Comparison of ENCODE assay signal across 24 mouse cellular contexts in the genomic region with DNA sequence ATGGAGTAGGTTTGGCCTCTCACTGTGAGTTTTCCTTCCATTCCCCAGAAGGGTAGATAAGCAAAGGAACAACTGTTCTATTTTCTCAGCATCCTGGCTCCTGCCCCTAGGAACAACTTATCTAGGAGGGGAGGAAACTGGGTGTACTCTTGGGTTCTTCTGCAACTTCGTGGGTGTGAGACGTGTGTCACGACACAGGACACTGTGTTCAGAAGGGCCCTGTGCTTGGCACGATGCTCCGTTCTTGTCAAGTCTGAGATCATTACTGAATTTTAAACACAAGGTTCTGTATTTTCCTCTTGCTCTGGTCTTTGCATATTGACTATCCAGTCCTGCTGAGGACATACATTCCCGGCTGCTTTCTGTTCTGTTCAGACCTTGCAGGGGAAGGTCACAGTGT.
DNase-seq lines count a peak whose midpoint lies in the region; ATAC-seq and TF ChIP-seq lines count a peak whose summit lies in the region.
"Had no signal": no experiment of that assay in that cellular context is flagged by ENCODE, and none has a peak within 500 bp of the region (broad histone marks: within the 10 kb centered on the region; RNA-seq: fewer than 3 reads in every experiment).

No protein-coding gene starts in this region.

- no peak overlapping the region for H3K9ac ChIP-seq in heart, adult 2 months (ENCODE audit: low read depth, low read length)
- H3K9ac ChIP-seq in heart, embryonic 12.5 days: no peak overlapping the region
- H3K9ac ChIP-seq: embryonic facial prominence, embryonic 12.5 days; forebrain, postnatal 0 days; intestine, embryonic 15.5 days; limb, embryonic 15.5 days; liver, embryonic 15.5 days; midbrain, embryonic 13.5 days had no signal

- H3K4me2 ChIP-seq in heart, embryonic 12.5 days: no peak overlapping the region
- H3K4me2 ChIP-seq: embryonic facial prominence, embryonic 12.5 days; intestine, embryonic 15.5 days; limb, embryonic 15.5 days; liver, embryonic 15.5 days; midbrain, embryonic 13.5 days had no signal

- intact Hi-C loops in heart, adult 2 months (cut with DNase I): no loop called here
- intact Hi-C loops in heart, postnatal 10 days (cut with DNase I): no loop called here

- DNase-seq in heart, adult 2 months: peak; percentile 27 to 53
- peak; percentile 34 for DNase-seq in lung, postnatal 36 days
- DNase-seq in lung, postnatal 4 days: no peak
- DNase-seq in heart, postnatal 10 days: peak; percentile 17 to 36
- DNase-seq in kidney, postnatal 4 days: no peak
- DNase-seq in thymus, adult 2 months: no peak
- DNase-seq: adrenal gland, adult 2 months; cerebellum, adult 2 months; cerebellum, postnatal 25 days; forebrain, postnatal 0 days; kidney, postnatal 25 days; left cerebral cortex, postnatal 4 days; lung, postnatal 14 days; right cerebral cortex, postnatal 25 days; thymus, adult 18-20 months had no signal

- TF ChIP-seq POLR2A in heart, adult 2 months (IDR thresholded peaks at IDR 0.05; ENCODE audit: insufficient read depth, low read depth, low read length): no peak
- TF ChIP-seq POLR2A in testis, adult 2 months (IDR thresholded peaks at IDR 0.05; ENCODE audit: control insufficient read depth, low read depth, low read length): no peak
- no peak for TF ChIP-seq POLR2A in thymus, adult 2 months (IDR thresholded peaks at IDR 0.05; ENCODE audit: control insufficient read depth, extremely low read depth, insufficient read depth, low read length, poor library complexity)

- H3K36me3 ChIP-seq in heart, adult 2 months (ENCODE audit: control insufficient read depth, insufficient read depth, low read length): no peaks in the 10 kb centered on the region
- H3K36me3 ChIP-seq in heart, embryonic 12.5 days: no peaks in the 10 kb centered on the region
- H3K36me3 ChIP-seq in testis, adult 2 months (ENCODE audit: control insufficient read depth, insufficient read depth, low read length): no peaks in the 10 kb centered on the region
- H3K36me3 ChIP-seq in thymus, adult 2 months (ENCODE audit: control insufficient read depth, insufficient read depth, low read length): no peaks in the 10 kb centered on the region
- H3K36me3 ChIP-seq: embryonic facial prominence, embryonic 12.5 days; intestine, embryonic 15.5 days; limb, embryonic 15.5 days; liver, embryonic 15.5 days; midbrain, embryonic 13.5 days had no signal

- no peaks in the 10 kb centered on the region for H3K79me2 ChIP-seq in heart, adult 2 months (replicated peaks; ENCODE audit: control insufficient read depth, insufficient read depth, low read length)

- no peaks in the 10 kb centered on the region for H3K27me3 ChIP-seq in heart, adult 2 months (ENCODE audit: control insufficient read depth, insufficient read depth, low read length)
- no peaks in the 10 kb centered on the region for H3K27me3 ChIP-seq in heart, embryonic 12.5 days (replicated peaks)
- no peaks in the 10 kb centered on the region for H3K27me3 ChIP-seq in testis, adult 2 months (ENCODE audit: control insufficient read depth, insufficient read depth, low read length)
- H3K27me3 ChIP-seq in thymus, adult 2 months (ENCODE audit: control insufficient read depth, insufficient read depth, low read length): no peaks in the 10 kb centered on the region
- H3K27me3 ChIP-seq: embryonic facial prominence, embryonic 12.5 days; intestine, embryonic 15.5 days; limb, embryonic 15.5 days; liver, embryonic 15.5 days; megakaryocyte, embryonic 14.5 days had no signal

- 39% methylated on average over 6 of the region's 6 CpGs for WGBS in heart, adult 2 months
- 71% methylated on average over 6 of the region's 6 CpGs for WGBS in heart, embryonic 12.5 days
- 93% methylated on average over 6 of the region's 6 CpGs for WGBS in thymus, adult 2 months

- no peaks in the 10 kb centered on the region; the same call in 1 of the 2 replicates for H3K4me1 ChIP-seq in heart, adult 2 months (ENCODE audit: control insufficient read depth, insufficient read depth, low read length)
- peaks cover 14% of the 10 kb centered on the region; the same call in 1 of the 2 replicates for H3K4me1 ChIP-seq in heart, embryonic 12.5 days (replicated peaks)
- H3K4me1 ChIP-seq in testis, adult 2 months (ENCODE audit: control insufficient read depth, insufficient read depth, low read length): no peaks in the 10 kb centered on the region; the same call in none of the 2 replicates
- peaks cover 7% of the 10 kb centered on the region; the same call in 1 of the 2 replicates for H3K4me1 ChIP-seq in thymus, adult 2 months (replicated peaks; ENCODE audit: control insufficient read depth, insufficient read depth, low read length)
- H3K4me1 ChIP-seq: intestine, embryonic 15.5 days had no signal

- H3K27ac ChIP-seq in heart, adult 2 months: no peak overlapping the region; the same call in 1 of the 2 replicates
- H3K27ac ChIP-seq in heart, embryonic 12.5 days (ENCODE audit: poor library complexity, severe bottlenecking): no peak overlapping the region
- peak overlapping the region; percentile 40 for H3K27ac ChIP-seq in testis, adult 2 months (ENCODE audit: control insufficient read depth, insufficient read depth, low read depth, low read length)
- no peak overlapping the region for H3K27ac ChIP-seq in thymus, adult 2 months (ENCODE audit: control insufficient read depth, insufficient read depth, low read length)
- H3K27ac ChIP-seq: embryonic facial prominence, embryonic 12.5 days; intestine, embryonic 15.5 days; limb, embryonic 15.5 days; liver, embryonic 15.5 days; midbrain, embryonic 13.5 days had no signal

- no peak for TF ChIP-seq CTCF in heart, adult 2 months (IDR thresholded peaks at IDR 0.05)
- TF ChIP-seq CTCF in testis, adult 2 months (IDR thresholded peaks at IDR 0.05; ENCODE audit: control insufficient read depth, insufficient read depth, insufficient replicate concordance, low read depth, low read length): no peak
- no peak for TF ChIP-seq CTCF in thymus, adult 2 months (IDR thresholded peaks at IDR 0.05; ENCODE audit: borderline replicate concordance, control insufficient read depth, extremely low read depth, insufficient read depth, low read length, poor library complexity)

- H3K4me3 ChIP-seq in heart, adult 2 months: no peak overlapping the region
- H3K4me3 ChIP-seq in heart, embryonic 12.5 days: no peak overlapping the region
- H3K4me3 ChIP-seq in testis, adult 2 months (ENCODE audit: control insufficient read depth, low read depth, low read length): no peak overlapping the region
- H3K4me3 ChIP-seq in thymus, adult 2 months (ENCODE audit: control insufficient read depth, insufficient read depth, low read length): no peak overlapping the region
- H3K4me3 ChIP-seq: embryonic facial prominence, embryonic 12.5 days; intestine, embryonic 15.5 days; limb, embryonic 15.5 days; liver, embryonic 15.5 days; megakaryocyte, embryonic 14.5 days; midbrain, embryonic 13.5 days had no signal

- TF ChIP-seq EP300 in heart, adult 2 months (IDR thresholded peaks at IDR 0.05; ENCODE audit: insufficient read depth, low read depth, low read length): no peak

- ATAC-seq in heart, embryonic 12.5 days (ENCODE audit: insufficient number of reproducible peaks, low FRiP score): no peak
- ATAC-seq: forebrain, postnatal 0 days; hindbrain, embryonic 16.5 days; intestine, embryonic 15.5 days; midbrain, embryonic 13.5 days had no signal

- no peaks in the 10 kb centered on the region for H3K9me3 ChIP-seq in heart, embryonic 12.5 days (replicated peaks)
- H3K9me3 ChIP-seq: embryonic facial prominence, embryonic 12.5 days; intestine, embryonic 15.5 days; limb, embryonic 15.5 days; liver, embryonic 15.5 days; midbrain, embryonic 13.5 days had no signal

Comparison
In these comparisons a context has a peak if more than half of its experiments do, and no peak if none do; other contexts are left out.
1. DNase-seq: peak in heart, adult 2 months (2 of 2), lung, postnatal 36 days (single experiment) and heart, postnatal 10 days (2 of 2); none in lung, postnatal 4 days (0 of 2), kidney, postnatal 4 days (0 of 2) and thymus, adult 2 months (single experiment).